Mouse (Mus musculus) stomach, embryonic 16.5 days (tissue): ENCODE data around the gene Sell. TPM values are rescaled to one million over a fixed set of nuclear protein-coding genes. Genes with fewer than 3 reads are reported as not detected.

ENCODE experiments used
- ATAC-seq: fragments of 200-750 bp; cut with Nextera tagmentation; 2 replicates; pipeline ENCODE4 v1.8.0; 2017; ENCODE audit warnings: moderate number of reproducible peaks, moderate TSS enrichment; ENCODE audit not compliant: insufficient read depth, low FRiP score
- H3K27ac ChIP-seq: fragments of 300-500 bp; sonication (generic); 2 replicates; pipeline ENCODE4 v1.5.1; 2014; ENCODE audit warnings: low read length
- H3K27me3 ChIP-seq: fragments of 300-500 bp; sonication (generic); 2 replicates; pipeline ENCODE4 v1.6.1; 2014; ENCODE audit warnings: low read length, control low read depth, mixed read lengths; ENCODE audit not compliant: control insufficient read depth, insufficient read depth
- H3K36me3 ChIP-seq: fragments of 300-500 bp; sonication (generic); 2 replicates; pipeline ENCODE4 v1.6.1; 2014; ENCODE audit warnings: low read length; ENCODE audit not compliant: control insufficient read depth, insufficient read depth
- H3K4me1 ChIP-seq: fragments of 300-500 bp; sonication (generic); 2 replicates; pipeline ENCODE4 v1.6.1; 2014; ENCODE audit warnings: low read length, control low read depth, mixed read lengths; ENCODE audit not compliant: control insufficient read depth, insufficient read depth
- H3K4me2 ChIP-seq: fragments of 300-500 bp; sonication (generic); 2 replicates; pipeline ENCODE4 v1.6.1; 2014; ENCODE audit warnings: low read depth, low read length, mixed read lengths
- H3K4me3 ChIP-seq: fragments of 300-500 bp; sonication (generic); replicated peaks from 2 replicates; pipeline ENCODE4 v1.5.1; 2014; ENCODE audit warnings: mild to moderate bottlenecking, low read length
- H3K9ac ChIP-seq: fragments of 300-500 bp; sonication (generic); 2 replicates; pipeline ENCODE4 v1.6.1; 2014; ENCODE audit warnings: low read length
- H3K9me3 ChIP-seq: fragments of 300-500 bp; sonication (generic); replicated peaks from 2 replicates; pipeline ENCODE4 v1.6.1; 2016; ENCODE audit warnings: low read length, control low read depth; ENCODE audit not compliant: control insufficient read depth
- WGBS: fragments of 180-500 bp; shearing (Covaris S2); extraction: QIAGEN DNeasy Blood & Tissue Kit; methylation state at CpG from one replicate; pipeline ENCODE4 v1.1.7; 2014; 5-methylcytosine and 5-hydroxymethylcytosine counted together
- polyA plus RNA-seq: library from polyadenylated mRNA; unstranded; fragments of >200 nt; fragmentation: Nextera tagmentation; extraction: Ambion mirVana; gene quantifications from 2 replicates; pipeline ENCODE4 v1.2.1, GENCODE M21; 2015

Sell gene
- polyA plus RNA-seq, 1 experiment from 2014 or later = 4.7 TPM

GRCm38 (mm10) chr1:164071111-164071510 is 9.3 kb downstream of the Sell start:
- Histone ChIP-seq H3K4me2 (no peak overlapping the region), H3K27me3 (no peaks in the 10 kb centered on the region), H3K36me3 (no peaks in the 10 kb centered on the region), H3K9me3 (no peaks in the 10 kb centered on the region), H3K27ac (no peak overlapping the region), H3K4me3 (no peak overlapping the region), H3K9ac (no peak overlapping the region), H3K4me1 (no peaks in the 10 kb centered on the region)
- ATAC-seq = no peak
- 76% methylated on average over 7 of the region's 7 CpGs for WGBS

GRCm38 (mm10) chr1:164072001-164072400 is 10.2 kb downstream of the Sell start:
- 84% methylated on average over 4 of the region's 4 CpGs for WGBS
- no peaks in the 10 kb centered on the region for H3K4me1 ChIP-seq
- ATAC-seq = no peak

GRCm38 (mm10) chr1:164073091-164073490 is 11.3 kb downstream of the Sell start:
- Histone ChIP-seq H3K27me3 (no peaks in the 10 kb centered on the region), H3K4me1 (no peaks in the 10 kb centered on the region), H3K4me3 (no peak overlapping the region), H3K9ac (no peak overlapping the region), H3K9me3 (no peaks in the 10 kb centered on the region), H3K27ac (no peak overlapping the region), H3K4me2 (no peak overlapping the region), H3K36me3 (no peaks in the 10 kb centered on the region)
- WGBS = 75% methylated on average over 9 of the region's 9 CpGs
- no peak for ATAC-seq

More at GRCm38 (mm10) chr1:164072001-164072400, 10.2 kb downstream of the Sell start:
- H3K27me3 ChIP-seq = no peaks in the 10 kb centered on the region
- H3K4me3 ChIP-seq = no peak overlapping the region
- no peak overlapping the region for H3K27ac ChIP-seq
- H3K9ac ChIP-seq = no peak overlapping the region
- H3K36me3 ChIP-seq = no peaks in the 10 kb centered on the region
- no peaks in the 10 kb centered on the region for H3K9me3 ChIP-seq
- no peak overlapping the region for H3K4me2 ChIP-seq

GRCm38 (mm10) chr1:164073803-164074202 is 12.0 kb downstream of the Sell start:
- Histone ChIP-seq H3K4me2 (no peak overlapping the region), H3K4me1 (no peaks in the 10 kb centered on the region), H3K9ac (no peak overlapping the region), H3K36me3 (no peaks in the 10 kb centered on the region), H3K27me3 (no peaks in the 10 kb centered on the region), H3K27ac (no peak overlapping the region), H3K9me3 (no peaks in the 10 kb centered on the region), H3K4me3 (no peak overlapping the region)
- WGBS = 72% methylated on average over 7 of the region's 7 CpGs
- no peak for ATAC-seq

- no peak for ATAC-seq
- Histone ChIP-seq H3K36me3 (no peaks in the 10 kb centered on the region), H3K27ac (no peak overlapping the region), H3K27me3 (no peaks in the 10 kb centered on the region), H3K4me3 (no peak overlapping the region), H3K9ac (no peak overlapping the region), H3K4me1 (no peaks in the 10 kb centered on the region), H3K9me3 (no peaks in the 10 kb centered on the region), H3K4me2 (no peak overlapping the region)
- WGBS = 86% methylated on average over 2 of the region's 2 CpGs
Observed at GRCm38 (mm10) chr1:164074606-164075140, 12.9 kb downstream of the Sell start.

- Histone ChIP-seq H3K36me3 (no peaks in the 10 kb centered on the region), H3K4me1 (no peaks in the 10 kb centered on the region), H3K4me2 (no peak overlapping the region), H3K9ac (no peak overlapping the region), H3K9me3 (no peaks in the 10 kb centered on the region), H3K27me3 (no peaks in the 10 kb centered on the region), H3K27ac (no peak overlapping the region), H3K4me3 (no peak overlapping the region)
- WGBS = 83% methylated on average over 1 of the region's 1 CpGs
- ATAC-seq = no peak
Observed at GRCm38 (mm10) chr1:164075416-164075815, 13.6 kb downstream of the Sell start.

- no peaks in the 10 kb centered on the region for H3K4me1 ChIP-seq
- no peak overlapping the region for H3K9ac ChIP-seq
- 48% methylated on average over 1 of the region's 1 CpGs for WGBS
Observed at GRCm38 (mm10) chr1:164076441-164076840, 14.7 kb downstream of the Sell start.

GRCm38 (mm10) chr1:164077031-164077430 is 15.2 kb downstream of the Sell start:
- Histone ChIP-seq H3K36me3 (no peaks in the 10 kb centered on the region), H3K9ac (no peak overlapping the region), H3K4me1 (no peaks in the 10 kb centered on the region), H3K4me2 (no peak overlapping the region), H3K9me3 (no peaks in the 10 kb centered on the region), H3K27me3 (no peaks in the 10 kb centered on the region), H3K27ac (no peak overlapping the region), H3K4me3 (no peak overlapping the region)
- 80% methylated on average over 3 of the region's 3 CpGs for WGBS
- no peak for ATAC-seq

More at GRCm38 (mm10) chr1:164076441-164076840, 14.7 kb downstream of the Sell start:
- Histone ChIP-seq H3K27ac (no peak overlapping the region), H3K9me3 (no peaks in the 10 kb centered on the region), H3K27me3 (no peaks in the 10 kb centered on the region), H3K36me3 (no peaks in the 10 kb centered on the region), H3K4me2 (no peak overlapping the region), H3K4me3 (no peak overlapping the region)
- no peak for ATAC-seq

- Histone ChIP-seq H3K36me3 (no peaks in the 10 kb centered on the region), H3K4me1 (no peaks in the 10 kb centered on the region), H3K9me3 (no peaks in the 10 kb centered on the region), H3K27me3 (no peaks in the 10 kb centered on the region), H3K4me2 (no peak overlapping the region), H3K27ac (no peak overlapping the region), H3K9ac (no peak overlapping the region), H3K4me3 (no peak overlapping the region)
- ATAC-seq = no peak
- 72% methylated on average over 4 of the region's 4 CpGs for WGBS
Observed at GRCm38 (mm10) chr1:164078323-164078741, 16.6 kb downstream of the Sell start.
